Mouse (Mus musculus): Measurements from ENCODE around the gene Manf. TPM values are rescaled to one million over a fixed set of nuclear protein-coding genes. Genes with fewer than 3 reads are reported as not detected.

Gene Manf
- 296 and 316 TPM in 2 replicates for polyA plus RNA-seq (2014; fragmentation: Nextera tagmentation; extraction: Ambion mirVana)

DNA sequence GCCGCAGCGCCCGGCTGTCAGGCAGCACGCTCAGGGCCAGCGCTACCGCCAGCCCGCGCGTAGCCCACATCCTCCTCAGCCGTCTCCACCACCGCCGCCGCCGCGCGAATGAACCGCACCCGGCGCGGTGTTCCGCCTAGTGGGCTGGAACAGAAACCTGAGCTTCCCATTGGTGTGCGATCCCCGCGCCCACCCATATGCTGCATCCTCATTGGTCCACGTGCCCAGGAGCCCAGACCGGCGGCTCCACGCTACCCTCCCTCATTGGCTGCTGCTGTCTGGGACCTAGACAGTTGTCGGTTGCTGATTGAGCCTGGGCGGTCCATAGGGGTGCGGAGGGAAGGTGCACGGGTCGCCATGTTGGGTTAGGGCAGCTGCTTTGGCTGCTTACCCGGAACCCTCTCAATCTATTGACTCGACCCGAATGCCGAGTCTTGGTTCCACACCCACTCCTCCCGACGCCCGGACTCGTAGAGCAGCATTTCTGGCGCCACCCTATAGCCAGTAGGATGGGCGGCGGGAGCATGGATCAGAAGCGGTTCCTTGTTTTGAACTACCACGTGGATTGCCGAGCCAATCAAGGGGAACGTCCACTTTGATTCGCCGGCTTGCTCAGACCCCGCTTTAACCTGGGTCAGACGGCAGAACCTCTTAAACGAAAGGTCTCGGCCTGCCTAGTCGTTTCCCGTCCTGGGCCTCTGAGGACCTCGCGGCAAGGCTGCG lies at the start of gene Manf:
Gene Manf (minus strand): TSS at position 151 of the 723 bp plus-strand sequence.
- H3K4me2 ChIP-seq = peak within 1 kb of the TSS; percentile 73
- peak; percentile 98 for ATAC-seq (replicated peaks; ENCODE audit: insufficient number of reproducible peaks, low FRiP score, low TSS enrichment)
- H3K4me3 ChIP-seq (ENCODE audit: low read depth, low read length) = peak within 1 kb of the TSS; percentile 85
- H3K27ac ChIP-seq (ENCODE audit: low read depth, low read length) = peak within 1 kb of the TSS; percentile 88
- no peaks in the 10 kb centered on the region for H3K27me3 ChIP-seq (ENCODE audit: control insufficient read depth, insufficient read depth, low read length)
- WGBS (ENCODE audit: insufficient replicate concordance) = under 1% methylated on average over 59 of the region's 59 CpGs
- H3K36me3 ChIP-seq (ENCODE audit: control insufficient read depth, insufficient read depth, low read length) = peaks cover 16% of the 10 kb centered on the region
- H3K9ac ChIP-seq (ENCODE audit: low read depth, low read length) = peak within 1 kb of the TSS; percentile 97
- no peaks in the 10 kb centered on the region for H3K9me3 ChIP-seq (replicated peaks; ENCODE audit: control insufficient read depth, low read length)
- peaks cover 15% of the 10 kb centered on the region for H3K4me1 ChIP-seq (ENCODE audit: control insufficient read depth, insufficient read depth, low read length)

DNA sequence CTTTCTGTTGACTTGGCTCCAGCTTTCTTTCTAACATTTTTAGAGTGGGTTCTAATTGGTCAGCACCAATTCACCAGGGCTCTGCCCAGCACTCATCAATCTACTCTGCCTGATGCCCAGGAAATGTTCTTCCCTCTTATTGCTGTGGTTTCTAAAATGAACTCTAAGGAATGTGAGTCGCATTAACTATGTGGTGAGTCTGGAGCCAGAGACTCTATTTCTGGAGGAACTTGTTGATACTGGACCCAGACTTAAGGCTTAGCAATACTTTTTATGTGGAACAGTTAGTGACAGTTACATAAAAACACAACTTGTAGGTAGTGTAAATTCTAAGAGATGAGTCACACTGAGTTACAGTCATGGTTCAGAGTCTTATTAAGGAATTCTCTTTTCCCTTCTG lies 43.2 kb upstream of the Manf start:
- WGBS (ENCODE audit: insufficient replicate concordance) = 77% methylated on average over 1 of the region's 1 CpGs
- no peak overlapping the region for H3K27ac ChIP-seq (ENCODE audit: low read depth, low read length)

DNA sequence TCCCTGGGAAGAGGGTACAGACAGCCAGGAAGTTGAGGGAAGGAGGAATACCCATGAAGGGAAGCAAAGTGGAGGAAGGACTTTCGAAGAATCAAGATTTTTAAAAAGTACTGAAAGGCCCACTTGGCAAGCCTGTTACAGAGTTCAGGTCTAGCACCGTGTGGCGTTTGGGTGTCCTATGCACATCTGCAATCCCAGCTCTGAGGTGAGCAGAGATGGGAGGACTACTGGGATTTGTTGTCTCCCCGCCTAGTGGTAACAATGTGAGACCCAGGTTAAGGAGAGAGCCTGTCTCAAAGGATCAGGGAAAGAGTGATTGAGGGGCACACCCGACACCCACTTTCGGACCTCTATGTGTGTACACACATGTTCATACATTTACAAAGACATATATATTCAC lies 23.1 kb upstream of the Manf start:
- H3K4me3 ChIP-seq (ENCODE audit: low read depth, low read length) = no peak overlapping the region
- H3K9me3 ChIP-seq (replicated peaks; ENCODE audit: control insufficient read depth, low read length) = no peaks in the 10 kb centered on the region
- no peak overlapping the region for H3K9ac ChIP-seq (ENCODE audit: low read depth, low read length)
- H3K27me3 ChIP-seq (ENCODE audit: control insufficient read depth, insufficient read depth, low read length) = no peaks in the 10 kb centered on the region
- no peak overlapping the region for H3K4me2 ChIP-seq
- H3K4me1 ChIP-seq (ENCODE audit: control insufficient read depth, insufficient read depth, low read length) = no peaks in the 10 kb centered on the region
- 84% methylated on average over 6 of the region's 6 CpGs for WGBS (ENCODE audit: insufficient replicate concordance)
- H3K27ac ChIP-seq (ENCODE audit: low read depth, low read length) = no peak overlapping the region
- no peaks in the 10 kb centered on the region for H3K36me3 ChIP-seq (ENCODE audit: control insufficient read depth, insufficient read depth, low read length)
- no peak for ATAC-seq (replicated peaks; ENCODE audit: insufficient number of reproducible peaks, low FRiP score, low TSS enrichment)

More for the DNA sequence above, 43.2 kb upstream of the Manf start:
- H3K27me3 ChIP-seq (ENCODE audit: control insufficient read depth, insufficient read depth, low read length) = no peaks in the 10 kb centered on the region
- no peak overlapping the region for H3K9ac ChIP-seq (ENCODE audit: low read depth, low read length)
- no peak overlapping the region for H3K4me2 ChIP-seq
- H3K4me3 ChIP-seq (ENCODE audit: low read depth, low read length) = no peak overlapping the region
- no peaks in the 10 kb centered on the region for H3K36me3 ChIP-seq (ENCODE audit: control insufficient read depth, insufficient read depth, low read length)
- H3K4me1 ChIP-seq (ENCODE audit: control insufficient read depth, insufficient read depth, low read length) = no peaks in the 10 kb centered on the region
- no peak for ATAC-seq (replicated peaks; ENCODE audit: insufficient number of reproducible peaks, low FRiP score, low TSS enrichment)
- no peaks in the 10 kb centered on the region for H3K9me3 ChIP-seq (replicated peaks; ENCODE audit: control insufficient read depth, low read length)

DNA sequence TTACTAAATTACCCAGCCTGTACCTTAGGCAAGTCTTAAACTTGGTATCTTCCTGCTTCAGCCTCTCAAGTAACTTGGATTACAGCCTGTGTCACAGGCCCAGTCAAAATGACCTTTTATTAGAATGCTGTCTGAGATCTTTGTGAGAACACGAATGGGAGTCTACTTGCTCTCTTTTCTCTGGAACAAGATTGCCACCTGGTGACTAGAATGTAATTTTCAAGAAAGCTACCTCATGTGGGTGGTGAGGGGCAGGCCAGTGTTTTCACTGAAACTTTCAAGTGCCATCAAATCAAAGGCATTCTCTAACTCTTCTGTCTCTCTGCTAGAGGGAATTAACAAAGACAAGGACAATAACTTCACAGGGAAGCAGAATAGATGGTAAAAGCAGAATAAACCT lies 22.0 kb upstream of the Manf start:
- Histone ChIP-seq H3K9me3 (replicated peaks; ENCODE audit: control insufficient read depth, low read length) (no peaks in the 10 kb centered on the region), H3K4me3 (ENCODE audit: low read depth, low read length) (no peak overlapping the region), H3K36me3 (ENCODE audit: control insufficient read depth, insufficient read depth, low read length) (no peaks in the 10 kb centered on the region), H3K27me3 (ENCODE audit: control insufficient read depth, insufficient read depth, low read length) (no peaks in the 10 kb centered on the region), H3K9ac (ENCODE audit: low read depth, low read length) (no peak overlapping the region), H3K4me2 (no peak overlapping the region), H3K27ac (ENCODE audit: low read depth, low read length) (no peak overlapping the region), H3K4me1 (ENCODE audit: control insufficient read depth, insufficient read depth, low read length) (no peaks in the 10 kb centered on the region)
- no peak for ATAC-seq (replicated peaks; ENCODE audit: insufficient number of reproducible peaks, low FRiP score, low TSS enrichment)
- 4% methylated on average over 1 of the region's 1 CpGs for WGBS (ENCODE audit: insufficient replicate concordance)

DNA sequence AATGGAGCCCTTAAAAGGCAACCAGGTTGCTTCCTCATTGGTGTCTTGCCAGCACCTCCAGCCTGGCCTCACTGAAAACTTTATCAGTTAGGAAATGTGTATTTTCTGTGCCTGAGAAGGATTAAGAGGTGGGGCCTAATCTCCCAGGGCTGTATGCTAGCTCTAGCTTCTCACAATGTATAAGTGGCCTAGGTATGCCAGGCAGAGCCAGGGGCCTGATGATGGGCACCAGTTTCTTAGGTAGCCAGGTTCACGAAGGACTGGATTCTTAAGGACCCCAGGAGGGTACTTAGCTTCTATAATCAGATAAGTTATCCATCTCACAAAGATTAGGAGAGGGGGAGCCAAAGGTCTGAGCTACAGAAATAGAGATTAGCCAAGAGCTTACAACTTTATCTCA lies 19.8 kb upstream of the Manf start:
- Histone ChIP-seq H3K9ac (ENCODE audit: low read depth, low read length) (no peak overlapping the region), H3K27me3 (ENCODE audit: control insufficient read depth, insufficient read depth, low read length) (no peaks in the 10 kb centered on the region), H3K4me3 (ENCODE audit: low read depth, low read length) (no peak overlapping the region), H3K27ac (ENCODE audit: low read depth, low read length) (no peak overlapping the region), H3K4me2 (no peak overlapping the region), H3K9me3 (replicated peaks; ENCODE audit: control insufficient read depth, low read length) (no peaks in the 10 kb centered on the region), H3K4me1 (ENCODE audit: control insufficient read depth, insufficient read depth, low read length) (no peaks in the 10 kb centered on the region), H3K36me3 (ENCODE audit: control insufficient read depth, insufficient read depth, low read length) (no peaks in the 10 kb centered on the region)
- ATAC-seq (replicated peaks; ENCODE audit: insufficient number of reproducible peaks, low FRiP score, low TSS enrichment) = no peak
- 55% methylated on average over 1 of the region's 1 CpGs for WGBS (ENCODE audit: insufficient replicate concordance)

GRCm38 (mm10) chr9:106908715-106909114 lies 16.9 kb upstream of the Manf start:
- Histone ChIP-seq H3K27ac (ENCODE audit: low read depth, low read length) (no peak overlapping the region), H3K4me1 (ENCODE audit: control insufficient read depth, insufficient read depth, low read length) (no peaks in the 10 kb centered on the region), H3K9ac (ENCODE audit: low read depth, low read length) (no peak overlapping the region), H3K36me3 (ENCODE audit: control insufficient read depth, insufficient read depth, low read length) (no peaks in the 10 kb centered on the region), H3K27me3 (ENCODE audit: control insufficient read depth, insufficient read depth, low read length) (no peaks in the 10 kb centered on the region), H3K4me3 (ENCODE audit: low read depth, low read length) (no peak overlapping the region), H3K4me2 (no peak overlapping the region), H3K9me3 (replicated peaks; ENCODE audit: control insufficient read depth, low read length) (no peaks in the 10 kb centered on the region)
- 46% methylated on average over 5 of the region's 5 CpGs for WGBS (ENCODE audit: insufficient replicate concordance)
- ATAC-seq (replicated peaks; ENCODE audit: insufficient number of reproducible peaks, low FRiP score, low TSS enrichment) = no peak

DNA sequence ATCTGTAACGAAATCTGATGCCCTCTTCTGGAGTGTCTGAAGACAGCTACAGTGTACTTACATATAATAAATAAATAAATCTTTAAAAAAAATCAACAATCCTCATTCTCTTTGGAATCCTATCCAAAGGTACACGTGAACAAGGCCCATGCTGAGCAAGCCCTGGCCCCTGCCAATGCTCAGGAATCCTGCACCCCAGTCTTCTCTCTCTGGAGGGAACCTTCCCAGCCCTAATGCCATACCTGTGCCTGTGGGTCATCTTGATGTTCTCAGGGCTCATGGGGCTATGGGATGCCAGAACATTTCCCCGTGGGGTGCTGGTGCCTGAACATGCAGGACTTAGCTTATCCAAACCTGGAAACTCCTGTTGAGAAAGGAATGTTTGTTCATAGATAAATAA lies 16.4 kb upstream of the Manf start:
- H3K27me3 ChIP-seq (ENCODE audit: control insufficient read depth, insufficient read depth, low read length) = no peaks in the 10 kb centered on the region
- 65% methylated on average over 3 of the region's 3 CpGs for WGBS (ENCODE audit: insufficient replicate concordance)

GRCm38 (mm10) chr9:106906597-106906996 lies 14.8 kb upstream of the Manf start:
- Histone ChIP-seq H3K9me3 (replicated peaks; ENCODE audit: control insufficient read depth, low read length) (no peaks in the 10 kb centered on the region), H3K4me1 (ENCODE audit: control insufficient read depth, insufficient read depth, low read length) (no peaks in the 10 kb centered on the region), H3K4me2 (no peak overlapping the region), H3K4me3 (ENCODE audit: low read depth, low read length) (no peak overlapping the region), H3K36me3 (ENCODE audit: control insufficient read depth, insufficient read depth, low read length) (no peaks in the 10 kb centered on the region), H3K27ac (ENCODE audit: low read depth, low read length) (no peak overlapping the region), H3K9ac (ENCODE audit: low read depth, low read length) (no peak overlapping the region), H3K27me3 (ENCODE audit: control insufficient read depth, insufficient read depth, low read length) (no peaks in the 10 kb centered on the region)
- 82% methylated on average over 8 of the region's 8 CpGs for WGBS (ENCODE audit: insufficient replicate concordance)
- no peak for ATAC-seq (replicated peaks; ENCODE audit: insufficient number of reproducible peaks, low FRiP score, low TSS enrichment)

More for the DNA sequence above, 16.4 kb upstream of the Manf start:
- Histone ChIP-seq H3K9me3 (replicated peaks; ENCODE audit: control insufficient read depth, low read length) (no peaks in the 10 kb centered on the region), H3K4me1 (ENCODE audit: control insufficient read depth, insufficient read depth, low read length) (no peaks in the 10 kb centered on the region), H3K27ac (ENCODE audit: low read depth, low read length) (no peak overlapping the region), H3K9ac (ENCODE audit: low read depth, low read length) (no peak overlapping the region), H3K36me3 (ENCODE audit: control insufficient read depth, insufficient read depth, low read length) (no peaks in the 10 kb centered on the region), H3K4me2 (no peak overlapping the region), H3K4me3 (ENCODE audit: low read depth, low read length) (no peak overlapping the region)
- ATAC-seq (replicated peaks; ENCODE audit: insufficient number of reproducible peaks, low FRiP score, low TSS enrichment) = no peak

DNA sequence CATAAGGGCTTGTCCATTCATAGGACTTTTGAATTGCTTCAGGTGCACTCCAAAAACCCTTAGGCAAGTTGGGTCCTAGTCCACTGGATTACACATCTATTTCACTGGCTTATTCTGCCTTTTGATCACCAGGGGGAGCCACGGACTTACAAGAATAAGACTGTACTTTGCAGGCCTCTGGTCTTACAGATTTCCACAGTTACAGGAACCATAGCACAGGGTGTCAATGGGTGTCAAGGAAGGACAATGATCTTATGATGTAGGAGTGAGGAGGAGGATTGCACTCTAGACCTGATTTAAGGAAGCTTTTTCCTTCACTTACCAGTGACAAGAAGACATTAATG lies 12.0 kb upstream of the Manf start:
- Histone ChIP-seq H3K27ac (ENCODE audit: low read depth, low read length) (no peak overlapping the region), H3K4me2 (no peak overlapping the region), H3K27me3 (ENCODE audit: control insufficient read depth, insufficient read depth, low read length) (no peaks in the 10 kb centered on the region), H3K9me3 (replicated peaks; ENCODE audit: control insufficient read depth, low read length) (no peaks in the 10 kb centered on the region), H3K9ac (ENCODE audit: low read depth, low read length) (no peak overlapping the region), H3K4me3 (ENCODE audit: low read depth, low read length) (no peak overlapping the region), H3K4me1 (ENCODE audit: control insufficient read depth, insufficient read depth, low read length) (no peaks in the 10 kb centered on the region), H3K36me3 (ENCODE audit: control insufficient read depth, insufficient read depth, low read length) (no peaks in the 10 kb centered on the region)
- WGBS (ENCODE audit: insufficient replicate concordance) = 7% methylated on average over 1 of the region's 1 CpGs
- ATAC-seq (replicated peaks; ENCODE audit: insufficient number of reproducible peaks, low FRiP score, low TSS enrichment) = no peak
